10 mouse cellular contexts compared by ENCODE assay signal in genomic region chr14:119665741-119666141, GRCm38 (mm10).
A peak's percentile ranks its signal among the peaks of the same experiment; 100 is the strongest.
DNase-seq lines count a peak whose midpoint lies in the region; ATAC-seq and TF ChIP-seq lines count a peak whose summit lies in the region.
"Had no signal": no experiment of that assay in that cellular context is flagged by ENCODE, and none has a peak within 500 bp of the region (broad histone marks: within the 10 kb centered on the region; RNA-seq: fewer than 3 reads in every experiment).

No protein-coding gene starts in this region.

- no peak for TF ChIP-seq CTCF in midbrain, postnatal 0 days (IDR thresholded peaks at IDR 0.05)
- no peak for TF ChIP-seq CTCF in intestine, postnatal 0 days (IDR thresholded peaks at IDR 0.05; ENCODE audit: low read depth)

- no peak overlapping the region for H3K4me2 ChIP-seq in midbrain, postnatal 0 days (ENCODE audit: low read depth, low read length, poor library complexity, severe bottlenecking)
- no peak overlapping the region for H3K4me2 ChIP-seq in intestine, postnatal 0 days (replicated peaks; ENCODE audit: low read depth)
- H3K4me2 ChIP-seq: neural tube, embryonic 12.5 days had no signal

- 0 out of 2 replicates have a peak, but pooled peaks have one; percentile 10 for ATAC-seq in midbrain, postnatal 0 days (ENCODE audit: low FRiP score)
- no peak for ATAC-seq in intestine, postnatal 0 days

- no peaks in the 10 kb centered on the region for H3K36me3 ChIP-seq in midbrain, postnatal 0 days (ENCODE audit: insufficient read depth, low read length)
- no peaks in the 10 kb centered on the region for H3K36me3 ChIP-seq in intestine, postnatal 0 days (ENCODE audit: control insufficient read depth, insufficient read depth)
- H3K36me3 ChIP-seq: neural tube, embryonic 12.5 days had no signal

- no peaks in the 10 kb centered on the region for H3K4me1 ChIP-seq in midbrain, postnatal 0 days (ENCODE audit: insufficient read depth, low read length)
- no peaks in the 10 kb centered on the region for H3K4me1 ChIP-seq in intestine, postnatal 0 days (replicated peaks; ENCODE audit: control insufficient read depth, insufficient read depth, low read length)
- H3K4me1 ChIP-seq: neural tube, embryonic 12.5 days had no signal

- WGBS in midbrain, postnatal 0 days: 44% methylated on average over 5 of the region's 5 CpGs
- WGBS in intestine, postnatal 0 days: 88% methylated on average over 5 of the region's 5 CpGs

- H3K27ac ChIP-seq in midbrain, postnatal 0 days (ENCODE audit: low read depth, low read length): 0 out of 2 replicates have a peak overlapping the region, but pooled peaks have one; percentile 9
- H3K27ac ChIP-seq in intestine, postnatal 0 days (ENCODE audit: low read depth, low read length): no peak overlapping the region
- H3K27ac ChIP-seq: neural tube, embryonic 12.5 days had no signal

- no peak overlapping the region for H3K4me3 ChIP-seq in midbrain, postnatal 0 days (ENCODE audit: low read depth, low read length)
- no peak overlapping the region for H3K4me3 ChIP-seq in intestine, postnatal 0 days (ENCODE audit: low read depth, low read length)
- H3K4me3 ChIP-seq: neural tube, embryonic 12.5 days had no signal

- H3K9me3 ChIP-seq in midbrain, postnatal 0 days (ENCODE audit: low read length): no peaks in the 10 kb centered on the region
- no peaks in the 10 kb centered on the region for H3K9me3 ChIP-seq in intestine, postnatal 0 days (ENCODE audit: control insufficient read depth)
- H3K9me3 ChIP-seq: neural tube, embryonic 12.5 days had no signal

- peak; percentile 3 to 6 for DNase-seq in heart, postnatal 10 days
- no peak for DNase-seq in heart, adult 11 months
- peak; percentile 10 for DNase-seq in cerebellum, adult 9-10 months
- peak; percentile 55 for DNase-seq in layer of hippocampus, adult 11-12 months (ENCODE audit: low spot score)
- DNase-seq in midbrain, postnatal 0 days (ENCODE audit: low spot score): peak; percentile 60
- DNase-seq in thymus, adult 18-20 months: no peak
- DNase-seq in heart, adult 9 months (ENCODE audit: low spot score in 2 of 2): no peak

- intact Hi-C loops in heart, postnatal 10 days (cut with DNase I): no loop called here

- H3K27me3 ChIP-seq in midbrain, postnatal 0 days (ENCODE audit: insufficient read depth, low read length): no peaks in the 10 kb centered on the region
- H3K27me3 ChIP-seq in intestine, postnatal 0 days (replicated peaks; ENCODE audit: control insufficient read depth, insufficient read depth, low read length): no peaks in the 10 kb centered on the region
- H3K27me3 ChIP-seq: CH12.LX; neural tube, embryonic 12.5 days had no signal

- no peak overlapping the region for H3K9ac ChIP-seq in midbrain, postnatal 0 days (replicated peaks; ENCODE audit: low read length, poor library complexity, severe bottlenecking)
- no peak overlapping the region for H3K9ac ChIP-seq in intestine, postnatal 0 days (ENCODE audit: low read depth, low read length)
- H3K9ac ChIP-seq: neural tube, embryonic 12.5 days had no signal

Comparison
In these comparisons a context has a peak if more than half of its experiments do, and no peak if none do; other contexts are left out.
1. DNase-seq: peak in heart, postnatal 10 days (2 of 2), cerebellum, adult 9-10 months (single experiment), layer of hippocampus, adult 11-12 months (single experiment) and midbrain, postnatal 0 days (single experiment); none in heart, adult 11 months (single experiment), thymus, adult 18-20 months (0 of 2) and heart, adult 9 months (0 of 2).